Mouse (Mus musculus) skeletal muscle tissue, adult 2 months (tissue): ENCODE results near the gene Acrbp.

Source experiments
- DNase-seq: peaks from one replicate; pipeline ENCODE4 v3.0.0-alpha.2; 2012; ENCODE audit warnings: low read depth, low spot score

The Acrbp gene

GRCm38 (mm10) chr6:125071170-125071895 lies 21.8 kb downstream of the Acrbp start:
- DNase-seq = no peak

GRCm38 (mm10) chr6:125071896-125072279 lies 22.4 kb downstream of the Acrbp start:
- no peak for DNase-seq

GRCm38 (mm10) chr6:125073825-125074224 lies 24.3 kb downstream of the Acrbp start:
- no peak for DNase-seq

GRCm38 (mm10) chr6:125081394-125081793 lies 31.9 kb downstream of the Acrbp start:
- no peak for DNase-seq

GRCm38 (mm10) chr6:125081797-125082560 lies 32.5 kb downstream of the Acrbp start:
- DNase-seq = peak; percentile 90

GRCm38 (mm10) chr6:125082801-125083386 lies 33.4 kb downstream of the Acrbp start:
- no peak for DNase-seq

GRCm38 (mm10) chr6:125084424-125084823 lies 34.9 kb downstream of the Acrbp start:
- peak; percentile 57 for DNase-seq

- no peak for DNase-seq
Measured at GRCm38 (mm10) chr6:125087937-125088336, 38.4 kb downstream of the Acrbp start.

- DNase-seq = peak; percentile 88
Measured at GRCm38 (mm10) chr6:125088561-125089321, 39.3 kb downstream of the Acrbp start.

GRCm38 (mm10) chr6:125089521-125090321 lies 40.2 kb downstream of the Acrbp start:
- DNase-seq = peak; percentile 88

GRCm38 (mm10) chr6:125090341-125091085 lies 41.0 kb downstream of the Acrbp start:
- DNase-seq = no peak

- DNase-seq = no peak
Measured at GRCm38 (mm10) chr6:125092372-125092771, 42.9 kb downstream of the Acrbp start.

- DNase-seq = no peak
Measured at GRCm38 (mm10) chr6:125094843-125095242, 45.4 kb downstream of the Acrbp start.

GRCm38 (mm10) chr6:125095391-125096278 lies 46.1 kb downstream of the Acrbp start, which contains the start of gene Chd4:
TSS of gene Chd4 (plus strand) at chr6:125095981.
- peak; percentile 89 for DNase-seq

GRCm38 (mm10) chr6:125096279-125096596 lies 46.7 kb downstream of the Acrbp start:
- no peak for DNase-seq

- peak; percentile 53 for DNase-seq
Measured at GRCm38 (mm10) chr6:125096597-125097345, 47.3 kb downstream of the Acrbp start.

GRCm38 (mm10) chr6:125097346-125097689 lies 47.8 kb downstream of the Acrbp start:
- DNase-seq = no peak

- no peak for DNase-seq
Measured at GRCm38 (mm10) chr6:125097951-125098350, 48.5 kb downstream of the Acrbp start.

GRCm38 (mm10) chr6:125098513-125098912 lies 49.0 kb downstream of the Acrbp start:
- DNase-seq = no peak
